Mouse (Mus musculus): ENCODE data around the gene Bcl7a. TPM values are rescaled to one million over a fixed set of nuclear protein-coding genes. Genes with fewer than 3 reads are reported as not detected.

Bcl7a gene
- polyA plus RNA-seq, 2 experiments, result 20.1 to 28.3 TPM

GRCm38 (mm10) chr5:123298526-123298925, 45.1 kb upstream of the Bcl7a start:
- H3K27ac ChIP-seq (replicated peaks; ENCODE audit: low read depth, low read length), result no peak overlapping the region
- no peaks in the 10 kb centered on the region for H3K9me3 ChIP-seq (ENCODE audit: control insufficient read depth, low read length)
- peaks cover 7% of the 10 kb centered on the region; the same call in 1 of the 2 replicates for H3K4me1 ChIP-seq (ENCODE audit: control insufficient read depth, insufficient read depth, low read length)
- no peak for TF ChIP-seq POLR2A (IDR thresholded peaks at IDR 0.05; ENCODE audit: borderline replicate concordance, extremely low read depth, insufficient read depth, insufficient read length)
- DNase-seq (ENCODE audit: low spot score) (no peak), ATAC-seq (ENCODE audit: low FRiP score, low read depth) (no peak)
- H3K9ac ChIP-seq (ENCODE audit: low read depth, low read length, severe bottlenecking), result no peak overlapping the region
- H3K36me3 ChIP-seq (ENCODE audit: control insufficient read depth, insufficient read depth, low read length), result no peaks in the 10 kb centered on the region
- H3K4me3 ChIP-seq (replicated peaks; ENCODE audit: low read length), result no peak overlapping the region
- WGBS, result 88% methylated on average over 6 of the region's 6 CpGs
- no peaks in the 10 kb centered on the region for H3K27me3 ChIP-seq (ENCODE audit: control insufficient read depth, insufficient read depth, low read length)
- H3K4me2 ChIP-seq (replicated peaks; ENCODE audit: low read depth, low read length, severe bottlenecking), result no peak overlapping the region

DNA sequence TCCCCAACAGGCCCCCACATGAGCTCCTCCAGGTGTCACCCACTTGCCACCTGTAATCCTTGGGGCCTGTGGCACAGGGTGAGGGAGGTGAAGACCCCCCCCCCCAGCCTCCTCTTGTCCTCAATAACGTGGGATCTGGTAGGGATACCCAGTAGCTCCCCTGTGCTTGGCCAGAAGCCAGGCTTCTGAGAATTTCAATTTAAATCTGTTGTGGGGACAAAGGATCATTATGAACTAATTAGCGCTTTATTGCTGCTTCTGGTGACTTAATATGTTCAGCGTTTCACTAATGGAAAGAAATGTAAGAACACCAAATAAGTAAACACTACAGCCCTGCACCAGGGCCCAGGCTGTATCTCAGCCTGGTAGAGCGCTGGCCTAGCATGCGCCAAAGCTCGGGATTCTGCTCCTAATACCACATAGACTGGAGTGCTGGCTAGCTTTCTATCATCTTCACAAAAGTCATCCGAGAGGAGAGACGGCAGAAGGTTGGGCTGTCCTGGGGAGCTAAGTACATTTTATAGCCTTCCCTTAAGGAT, 43.1 kb upstream of the Bcl7a start:
- Histone ChIP-seq H3K4me3 (replicated peaks; ENCODE audit: low read length) (no peak overlapping the region), H3K36me3 (ENCODE audit: control insufficient read depth, insufficient read depth, low read length) (no peaks in the 10 kb centered on the region), H3K27me3 (ENCODE audit: control insufficient read depth, insufficient read depth, low read length) (no peaks in the 10 kb centered on the region), H3K27ac (replicated peaks; ENCODE audit: low read depth, low read length) (no peak overlapping the region), H3K9ac (ENCODE audit: low read depth, low read length, severe bottlenecking) (no peak overlapping the region), H3K4me2 (replicated peaks; ENCODE audit: low read depth, low read length, severe bottlenecking) (0 out of 2 replicates have a peak overlapping the region, but pooled peaks have one; percentile 4), H3K9me3 (ENCODE audit: control insufficient read depth, low read length) (no peaks in the 10 kb centered on the region), H3K4me1 (ENCODE audit: control insufficient read depth, insufficient read depth, low read length) (peaks cover 7% of the 10 kb centered on the region; the same call in 1 of the 2 replicates)
- 41% methylated on average over 8 of the region's 8 CpGs for WGBS
- TF ChIP-seq POLR2A (IDR thresholded peaks at IDR 0.05; ENCODE audit: borderline replicate concordance, extremely low read depth, insufficient read depth, insufficient read length), result no peak
- ATAC-seq (ENCODE audit: low FRiP score, low read depth), result no peak
- no peak for DNase-seq (ENCODE audit: low spot score)

DNA sequence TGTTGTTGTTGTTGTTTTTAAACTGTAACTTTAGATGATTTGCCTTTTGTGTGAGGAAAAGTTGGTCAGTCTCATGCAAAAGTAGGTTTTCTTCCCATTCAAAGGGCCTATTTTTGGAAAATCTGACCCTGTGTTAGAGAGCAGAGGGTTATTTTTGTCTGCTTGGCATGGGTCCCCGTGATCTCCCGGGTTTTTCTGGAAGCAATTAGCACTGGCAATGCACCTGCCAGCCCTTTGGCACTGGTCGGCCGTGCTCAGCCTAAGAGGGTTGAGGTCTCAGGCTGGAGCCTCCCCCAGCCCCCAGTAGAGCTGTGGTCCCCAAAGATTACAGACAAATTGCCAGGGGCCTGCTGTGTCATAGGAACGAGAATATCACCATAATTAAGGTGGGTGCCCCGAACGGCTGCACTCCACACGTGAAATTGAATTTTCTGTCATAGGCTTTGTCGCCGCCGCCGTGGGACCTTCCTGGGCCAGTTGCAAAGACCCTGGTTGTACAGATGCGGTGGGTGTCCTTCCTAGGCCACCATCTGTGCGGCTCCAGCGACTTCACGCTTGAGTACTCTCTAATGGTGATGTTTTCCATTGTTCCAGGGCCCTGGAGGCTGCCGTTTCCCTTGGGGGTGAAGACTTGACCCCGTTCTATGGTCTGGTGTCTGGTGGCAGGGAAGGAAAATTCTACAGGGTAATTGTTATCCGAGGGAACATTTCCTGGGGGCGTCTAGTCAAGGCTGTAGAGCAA, 41.7 kb upstream of the Bcl7a start:
- Histone ChIP-seq H3K36me3 (ENCODE audit: control insufficient read depth, insufficient read depth, low read length) (no peaks in the 10 kb centered on the region), H3K4me3 (replicated peaks; ENCODE audit: low read length) (no peak overlapping the region), H3K27me3 (ENCODE audit: control insufficient read depth, insufficient read depth, low read length) (no peaks in the 10 kb centered on the region), H3K9ac (ENCODE audit: low read depth, low read length, severe bottlenecking) (no peak overlapping the region), H3K4me1 (ENCODE audit: control insufficient read depth, insufficient read depth, low read length) (peaks cover 7% of the 10 kb centered on the region; the same call in 1 of the 2 replicates), H3K27ac (replicated peaks; ENCODE audit: low read depth, low read length) (no peak overlapping the region), H3K4me2 (replicated peaks; ENCODE audit: low read depth, low read length, severe bottlenecking) (no peak overlapping the region), H3K9me3 (ENCODE audit: control insufficient read depth, low read length) (no peaks in the 10 kb centered on the region)
- ATAC-seq (ENCODE audit: low FRiP score, low read depth) (no peak), DNase-seq (ENCODE audit: low spot score) (no peak)
- no peak for TF ChIP-seq POLR2A (IDR thresholded peaks at IDR 0.05; ENCODE audit: borderline replicate concordance, extremely low read depth, insufficient read depth, insufficient read length)
- WGBS, result 68% methylated on average over 20 of the region's 20 CpGs

GRCm38 (mm10) chr5:123307630-123308282, 35.9 kb upstream of the Bcl7a start:
- H3K27me3 ChIP-seq (ENCODE audit: control insufficient read depth, insufficient read depth, low read length), result no peaks in the 10 kb centered on the region
- no peak for TF ChIP-seq POLR2A (IDR thresholded peaks at IDR 0.05; ENCODE audit: borderline replicate concordance, extremely low read depth, insufficient read depth, insufficient read length)
- peaks cover 11% of the 10 kb centered on the region for H3K4me1 ChIP-seq (ENCODE audit: control insufficient read depth, insufficient read depth, low read length)
- H3K27ac ChIP-seq (replicated peaks; ENCODE audit: low read depth, low read length), result no peak overlapping the region
- no peak for ATAC-seq (ENCODE audit: low FRiP score, low read depth)
- 51% methylated on average over 18 of the region's 18 CpGs for WGBS
- H3K36me3 ChIP-seq (ENCODE audit: control insufficient read depth, insufficient read depth, low read length), result no peaks in the 10 kb centered on the region
- no peaks in the 10 kb centered on the region for H3K9me3 ChIP-seq (ENCODE audit: control insufficient read depth, low read length)
- no peak overlapping the region for H3K4me2 ChIP-seq (replicated peaks; ENCODE audit: low read depth, low read length, severe bottlenecking)
- no peak for DNase-seq (ENCODE audit: low spot score)
- no peak overlapping the region for H3K9ac ChIP-seq (ENCODE audit: low read depth, low read length, severe bottlenecking)
- H3K4me3 ChIP-seq (replicated peaks; ENCODE audit: low read length), result no peak overlapping the region

DNA sequence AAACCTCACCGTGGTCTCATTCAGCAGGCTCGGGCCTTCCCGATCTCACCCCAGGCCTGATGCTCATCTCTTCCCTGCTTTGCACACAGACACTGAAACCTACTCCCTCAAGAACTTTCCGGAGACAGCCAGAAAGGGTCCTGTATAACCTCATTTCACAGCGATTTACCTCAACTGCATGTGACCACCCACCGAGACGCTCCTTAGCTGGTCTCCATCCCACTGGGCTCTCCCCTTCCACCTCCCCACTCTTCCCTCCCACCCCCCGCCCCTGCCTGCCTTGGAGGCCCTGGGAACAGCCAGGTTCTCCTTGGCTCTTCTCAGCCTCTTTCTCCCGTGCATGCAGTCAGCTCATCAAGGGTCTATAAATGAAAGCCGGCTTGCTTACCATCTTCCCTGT, 33.8 kb upstream of the Bcl7a start:
- 30% methylated on average over 10 of the region's 10 CpGs for WGBS
- ATAC-seq (ENCODE audit: low FRiP score, low read depth) (peak; percentile 55; the same call in 1 of the 2 replicates), DNase-seq (ENCODE audit: low spot score) (no peak)
- H3K27me3 ChIP-seq (ENCODE audit: control insufficient read depth, insufficient read depth, low read length), result no peaks in the 10 kb centered on the region
- no peak overlapping the region for H3K4me3 ChIP-seq (replicated peaks; ENCODE audit: low read length)
- H3K27ac ChIP-seq (replicated peaks; ENCODE audit: low read depth, low read length), result no peak overlapping the region
- H3K36me3 ChIP-seq (ENCODE audit: control insufficient read depth, insufficient read depth, low read length), result no peaks in the 10 kb centered on the region
- H3K4me1 ChIP-seq (ENCODE audit: control insufficient read depth, insufficient read depth, low read length), result peaks cover 16% of the 10 kb centered on the region
- no peaks in the 10 kb centered on the region for H3K9me3 ChIP-seq (ENCODE audit: control insufficient read depth, low read length)
- H3K4me2 ChIP-seq (replicated peaks; ENCODE audit: low read depth, low read length, severe bottlenecking), result no peak overlapping the region
- peak overlapping the region; percentile 12; the same call in 1 of the 2 replicates for H3K9ac ChIP-seq (ENCODE audit: low read depth, low read length, severe bottlenecking)
- no peak for TF ChIP-seq POLR2A (IDR thresholded peaks at IDR 0.05; ENCODE audit: borderline replicate concordance, extremely low read depth, insufficient read depth, insufficient read length)

Data from limb, embryonic 14.5 days (tissue).